Mouse (Mus musculus): Measurements from ENCODE around the gene Ift122.

DNA sequence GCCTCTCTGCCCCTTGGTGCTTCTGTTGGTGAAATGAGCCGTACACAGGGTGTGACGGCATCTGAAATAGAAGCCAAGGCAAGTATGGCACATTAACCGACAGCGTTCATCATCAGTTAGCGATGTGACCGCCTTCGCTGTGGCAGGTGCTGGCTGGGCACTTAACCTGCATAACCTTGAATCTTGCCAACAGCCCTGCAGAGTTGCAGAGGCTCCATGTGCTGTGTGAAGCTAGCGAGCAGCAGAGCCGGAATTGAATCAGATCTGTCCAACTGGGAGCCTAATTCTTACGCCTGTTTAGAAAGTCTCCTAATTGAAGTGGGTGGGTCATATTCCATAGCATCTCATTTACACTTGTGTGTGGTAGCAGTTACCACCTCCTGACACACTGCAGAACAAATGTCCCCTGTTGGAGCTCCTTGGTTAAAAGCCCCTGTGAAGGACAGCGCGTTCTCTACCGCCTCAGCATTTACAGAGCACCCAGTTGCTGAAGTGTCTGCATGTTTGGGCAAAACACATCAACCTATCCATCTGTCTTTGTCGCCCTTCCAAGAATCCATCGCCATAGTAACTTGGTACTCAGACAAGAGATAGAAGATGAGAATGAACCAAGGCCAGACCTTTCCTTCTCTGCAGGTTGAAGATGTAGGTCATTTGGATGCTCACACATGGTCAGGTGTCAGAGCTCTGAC is 61.4 kb downstream of the Ift122 start:
- TF ChIP-seq POLR2A (IDR thresholded peaks at IDR 0.05; ENCODE audit: control insufficient read depth in 1 of 2, insufficient read depth in 1 of 2, low read depth in 1 of 2, low read length in 2 of 2, poor library complexity in 1 of 2), result no peak
- no peak for TF ChIP-seq ELF1 (IDR thresholded peaks at IDR 0.05; ENCODE audit: low read depth, low read length)
- TF ChIP-seq CTCF (IDR thresholded peaks at IDR 0.05 in 2 of 3, conservative IDR thresholded peaks at IDR 0.05 in 1 of 3; ENCODE audit: control insufficient read depth in 1 of 3, insufficient read depth in 1 of 3, low read depth in 2 of 3, low read length in 3 of 3, poor library complexity in 1 of 3, severe bottlenecking in 1 of 3), result no peak
- TF ChIP-seq GATA1 (IDR thresholded peaks at IDR 0.05; ENCODE audit: low read depth, low read length), result no peak
- TF ChIP-seq ZNF384 (IDR thresholded peaks at IDR 0.05; ENCODE audit: low read depth, low read length), result no peak
- TF ChIP-seq CHD1 (IDR thresholded peaks at IDR 0.05; ENCODE audit: low read depth, low read length), result no peak
